Mouse (Mus musculus) forebrain, embryonic 11.5 days (tissue): ENCODE measurements around the gene Sdk2. TPM values are rescaled to one million over a fixed set of nuclear protein-coding genes. Genes with fewer than 3 reads are reported as not detected.

Experiments used
- ATAC-seq: fragments of 200-750 bp; cut with Nextera tagmentation; replicated peaks from 2 replicates; pipeline ENCODE4 v1.8.0; 2017; ENCODE audit warnings: moderate TSS enrichment; ENCODE audit not compliant: low FRiP score
- DNase-seq: peaks from one replicate; pipeline ENCODE4 v3.0.0-alpha.2; 2017; ENCODE audit warnings: low spot score
- H3K27ac ChIP-seq: fragments of 300-500 bp; sonication (generic); 2 replicates; pipeline ENCODE4 v1.5.1; 2014; ENCODE audit warnings: low read depth, low read length
- H3K27me3 ChIP-seq: fragments of 300-500 bp; sonication (generic); 2 replicates; pipeline ENCODE4 v1.6.1; 2014; ENCODE audit warnings: mild to moderate bottlenecking, low read length, mixed read lengths; ENCODE audit not compliant: control insufficient read depth, insufficient read depth
- H3K36me3 ChIP-seq: fragments of 300-500 bp; sonication (generic); 2 replicates; pipeline ENCODE4 v1.6.1; 2014; ENCODE audit warnings: mild to moderate bottlenecking, low read length, moderate library complexity, mixed read lengths; ENCODE audit not compliant: control insufficient read depth, insufficient read depth
- H3K4me1 ChIP-seq: fragments of 300-500 bp; sonication (generic); replicated peaks from 2 replicates; pipeline ENCODE4 v1.6.1; 2014; ENCODE audit warnings: low read length, mixed read lengths; ENCODE audit not compliant: control insufficient read depth, insufficient read depth
- H3K4me2 ChIP-seq: fragments of 300-500 bp; sonication (generic); 2 replicates; pipeline ENCODE4 v1.6.1; 2014; ENCODE audit warnings: low read depth, mild to moderate bottlenecking, low read length, moderate library complexity, mixed read lengths; ENCODE audit not compliant: severe bottlenecking
- H3K4me3 ChIP-seq: fragments of 300-500 bp; sonication (generic); 2 replicates; pipeline ENCODE4 v1.5.1; 2014; ENCODE audit warnings: low read depth, low read length
- H3K9ac ChIP-seq: fragments of 300-500 bp; sonication (generic); 2 replicates; pipeline ENCODE4 v1.6.1; 2014; ENCODE audit warnings: low read length
- H3K9me3 ChIP-seq: fragments of 300-500 bp; sonication (generic); 2 replicates; pipeline ENCODE4 v1.6.1; 2016; ENCODE audit warnings: low read length, mixed read lengths; ENCODE audit not compliant: control insufficient read depth
- WGBS: fragments of 180-500 bp; shearing (Covaris S2); extraction: QIAGEN DNeasy Blood & Tissue Kit; methylation state at CpG from one replicate; pipeline ENCODE4 v1.1.7; 2014; 5-methylcytosine and 5-hydroxymethylcytosine counted together
- polyA plus RNA-seq: library from polyadenylated mRNA; unstranded; fragments of >200 nt; fragmentation: Nextera tagmentation; extraction: Ambion mirVana; gene quantifications from 2 replicates; pipeline ENCODE4 v1.2.1, GENCODE M21; 2014

The Sdk2 gene
- polyA plus RNA-seq, 1 experiment from 2014 or later: 1.5 TPM

GRCm38 (mm10) chr11:113784656-113785396, 282.0 kb downstream of the Sdk2 start:
- Histone ChIP-seq H3K36me3 (no peaks in the 10 kb centered on the region), H3K9ac (peak overlapping the region; percentile 55), H3K27ac (peak overlapping the region; percentile 100), H3K4me3 (peak overlapping the region; percentile 30; the same call in 1 of the 2 replicates), H3K9me3 (no peaks in the 10 kb centered on the region), H3K4me2 (peak overlapping the region; percentile 68; the same call in 1 of the 2 replicates), H3K4me1 (peaks cover 32% of the 10 kb centered on the region), H3K27me3 (no peaks in the 10 kb centered on the region)
- peak; percentile 32 for ATAC-seq
- peak; percentile 60 for DNase-seq
- whole genome bisulfite sequencing: 18% methylated on average over 2 of the region's 2 CpGs

GRCm38 (mm10) chr11:113782496-113782895, 284.4 kb downstream of the Sdk2 start:
- H3K4me1 ChIP-seq: peaks cover 33% of the 10 kb centered on the region
- no peaks in the 10 kb centered on the region for H3K9me3 ChIP-seq
- no peak for ATAC-seq
- DNase-seq: no peak
- no peak overlapping the region for H3K4me3 ChIP-seq
- no peak overlapping the region for H3K9ac ChIP-seq
- no peaks in the 10 kb centered on the region for H3K36me3 ChIP-seq
- H3K27ac ChIP-seq: peak overlapping the region; percentile 53
- no peaks in the 10 kb centered on the region for H3K27me3 ChIP-seq
- 84% methylated on average over 2 of the region's 2 CpGs for WGBS
- no peak overlapping the region for H3K4me2 ChIP-seq

GRCm38 (mm10) chr11:113782006-113782405, 284.8 kb downstream of the Sdk2 start:
- H3K27ac ChIP-seq: peak overlapping the region; percentile 53
- WGBS: 79% methylated on average over 2 of the region's 2 CpGs
- H3K4me2 ChIP-seq: no peak overlapping the region
- H3K36me3 ChIP-seq: no peaks in the 10 kb centered on the region
- H3K4me3 ChIP-seq: no peak overlapping the region
- DNase-seq (no peak), ATAC-seq (no peak)
- H3K27me3 ChIP-seq: no peaks in the 10 kb centered on the region
- no peak overlapping the region for H3K9ac ChIP-seq
- peaks cover 29% of the 10 kb centered on the region for H3K4me1 ChIP-seq
- no peaks in the 10 kb centered on the region for H3K9me3 ChIP-seq

- Histone ChIP-seq H3K4me1 (peaks cover 15% of the 10 kb centered on the region), H3K36me3 (no peaks in the 10 kb centered on the region), H3K4me3 (no peak overlapping the region), H3K27me3 (no peaks in the 10 kb centered on the region), H3K4me2 (peak overlapping the region; percentile 13), H3K9me3 (no peaks in the 10 kb centered on the region), H3K27ac (no peak overlapping the region), H3K9ac (no peak overlapping the region)
- 6% methylated on average over 6 of the region's 6 CpGs for WGBS
- DNase-seq (no peak), ATAC-seq (no peak)
Measured at GRCm38 (mm10) chr11:113779680-113780041, 287.2 kb downstream of the Sdk2 start.

- Histone ChIP-seq H3K9ac (peak overlapping the region; percentile 20; the same call in 1 of the 2 replicates), H3K9me3 (no peaks in the 10 kb centered on the region), H3K36me3 (no peaks in the 10 kb centered on the region), H3K4me1 (peaks cover 10% of the 10 kb centered on the region; the same call in 1 of the 2 replicates), H3K4me3 (no peak overlapping the region), H3K4me2 (peak overlapping the region; percentile 13), H3K27ac (no peak overlapping the region), H3K27me3 (no peaks in the 10 kb centered on the region)
- DNase-seq (no peak), ATAC-seq (0 out of 2 replicates have a peak, but pooled peaks have one; percentile 29)
- WGBS: 13% methylated on average over 20 of the region's 20 CpGs
Measured at GRCm38 (mm10) chr11:113778733-113779679, 287.8 kb downstream of the Sdk2 start.

- 71% methylated on average over 8 of the region's 8 CpGs for WGBS
- peaks cover 10% of the 10 kb centered on the region; the same call in 1 of the 2 replicates for H3K4me1 ChIP-seq
- H3K36me3 ChIP-seq: no peaks in the 10 kb centered on the region
- no peak overlapping the region for H3K4me3 ChIP-seq
- ATAC-seq: no peak
- H3K27me3 ChIP-seq: no peaks in the 10 kb centered on the region
- no peak overlapping the region for H3K9ac ChIP-seq
- no peak overlapping the region for H3K4me2 ChIP-seq
- H3K27ac ChIP-seq: no peak overlapping the region
- no peaks in the 10 kb centered on the region for H3K9me3 ChIP-seq
- DNase-seq: no peak
Measured at GRCm38 (mm10) chr11:113777878-113778464, 288.9 kb downstream of the Sdk2 start.

- Histone ChIP-seq H3K9ac (no peak overlapping the region), H3K4me2 (no peak overlapping the region), H3K36me3 (no peaks in the 10 kb centered on the region), H3K9me3 (no peaks in the 10 kb centered on the region), H3K4me1 (peaks cover 8% of the 10 kb centered on the region; the same call in 1 of the 2 replicates), H3K27me3 (no peaks in the 10 kb centered on the region), H3K4me3 (no peak overlapping the region), H3K27ac (no peak overlapping the region)
- ATAC-seq (no peak), DNase-seq (no peak)
- WGBS: 75% methylated on average over 14 of the region's 14 CpGs
Measured at GRCm38 (mm10) chr11:113776851-113777511, 289.9 kb downstream of the Sdk2 start.

- no peaks in the 10 kb centered on the region for H3K36me3 ChIP-seq
- H3K9me3 ChIP-seq: no peaks in the 10 kb centered on the region
- no peak overlapping the region for H3K9ac ChIP-seq
- H3K4me2 ChIP-seq: no peak overlapping the region
- 94% methylated on average over 3 of the region's 3 CpGs for WGBS
- ATAC-seq (no peak), DNase-seq (no peak)
- no peak overlapping the region for H3K4me3 ChIP-seq
- no peak overlapping the region for H3K27ac ChIP-seq
- H3K4me1 ChIP-seq: peaks cover 8% of the 10 kb centered on the region; the same call in 1 of the 2 replicates
- H3K27me3 ChIP-seq: no peaks in the 10 kb centered on the region
Measured at GRCm38 (mm10) chr11:113774773-113775172, 292.1 kb downstream of the Sdk2 start.
